Mouse (Mus musculus): Measurements from ENCODE around the gene Limch1. TPM values are rescaled to one million over a fixed set of nuclear protein-coding genes. Genes with fewer than 3 reads are reported as not detected.

Gene Limch1
- polyA plus RNA-seq, 1 experiment from 2014 or later = 28.2 TPM

DNA sequence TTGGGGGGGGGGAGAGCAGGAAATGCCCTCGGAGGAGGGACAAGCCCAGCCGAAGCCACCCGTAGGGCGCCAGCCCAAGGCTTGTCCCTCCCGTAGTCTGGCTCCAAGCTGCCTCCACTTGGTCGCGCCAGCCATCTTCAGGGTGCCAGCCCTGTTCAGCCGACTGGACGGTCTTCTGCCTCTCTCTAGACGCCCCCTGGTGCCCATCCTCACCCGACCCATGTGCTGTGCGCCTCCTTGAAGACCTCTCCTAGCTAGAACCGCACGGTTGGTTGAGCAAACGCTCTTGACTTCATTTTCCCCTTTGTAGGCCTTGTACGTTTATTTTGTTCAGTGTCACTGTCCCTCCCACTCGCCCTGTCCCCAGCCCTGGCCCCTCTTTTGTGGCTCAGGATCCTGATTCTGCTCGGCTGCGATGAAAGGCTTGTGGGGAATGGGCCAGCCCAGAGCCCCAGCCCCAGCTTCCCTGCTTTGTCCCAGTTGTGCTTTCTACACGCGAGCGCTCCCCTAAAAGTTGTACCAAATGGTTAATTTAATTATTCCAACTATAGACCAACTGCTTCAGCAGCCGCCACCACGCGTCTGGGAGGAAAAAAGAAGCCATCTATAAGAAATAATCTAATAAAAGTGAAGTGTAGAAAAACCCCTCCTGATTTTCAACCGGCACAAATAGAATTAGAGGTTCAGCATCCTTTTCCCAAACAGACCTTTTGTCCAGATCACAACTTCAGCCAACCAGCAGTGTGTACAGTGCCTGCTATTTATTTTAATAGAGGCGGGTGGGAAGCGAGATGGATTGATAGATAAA is 356.4 kb downstream of the Limch1 start:
- Histone ChIP-seq H3K9me3 (ENCODE audit: control insufficient read depth, low read length) (no peaks in the 10 kb centered on the region), H3K27ac (replicated peaks in 1 of 2; ENCODE audit: control insufficient read depth in 1 of 2, insufficient read depth in 1 of 2, low read depth in 2 of 2, low read length in 2 of 2) (no peak overlapping the region), H3K4me2 (ENCODE audit: low read length) (no peak overlapping the region), H3K9ac (ENCODE audit: low read length) (no peak overlapping the region), H3K27me3 (ENCODE audit: control insufficient read depth, insufficient read depth, low read length) (peaks cover 93% of the 10 kb centered on the region), H3K4me3 (ENCODE audit: control insufficient read depth in 1 of 2, insufficient read depth in 1 of 2, low read depth in 1 of 2, low read length in 2 of 2) (no peak overlapping the region), H3K36me3 (ENCODE audit: control insufficient read depth, insufficient read depth, low read length) (no peaks in the 10 kb centered on the region), H3K4me1 (ENCODE audit: control insufficient read depth in 2 of 2, insufficient read depth in 2 of 2, low read length in 2 of 2) (no peaks in the 10 kb centered on the region)
- no peak for ATAC-seq (ENCODE audit: insufficient number of reproducible peaks, insufficient read depth, low FRiP score, low read depth)
- WGBS = 3% methylated on average over 28 of the region's 28 CpGs

DNA sequence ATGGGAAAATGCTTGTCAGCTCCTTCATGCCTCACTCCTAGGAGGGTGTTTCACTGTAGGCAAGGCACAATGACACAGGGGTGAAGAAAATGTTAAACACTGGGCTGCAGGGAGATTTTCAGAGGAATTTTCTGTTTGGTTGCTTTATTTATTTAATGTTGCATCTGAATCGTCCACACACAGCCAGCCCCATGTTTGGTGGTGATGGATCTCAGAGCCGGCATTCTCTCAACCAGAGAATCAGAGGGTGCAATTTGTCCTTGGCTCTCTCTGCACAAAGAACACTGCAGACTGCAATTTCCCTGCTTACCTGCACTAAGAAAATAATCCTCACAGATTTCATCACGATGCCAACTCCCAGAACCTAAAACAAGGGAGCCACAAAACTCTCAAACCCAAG is 357.4 kb downstream of the Limch1 start:
- Histone ChIP-seq H3K27ac (replicated peaks in 1 of 2; ENCODE audit: control insufficient read depth in 1 of 2, insufficient read depth in 1 of 2, low read depth in 2 of 2, low read length in 2 of 2) (no peak overlapping the region), H3K36me3 (ENCODE audit: control insufficient read depth, insufficient read depth, low read length) (no peaks in the 10 kb centered on the region), H3K4me2 (ENCODE audit: low read length) (no peak overlapping the region), H3K4me3 (ENCODE audit: control insufficient read depth in 1 of 2, insufficient read depth in 1 of 2, low read depth in 1 of 2, low read length in 2 of 2) (no peak overlapping the region), H3K9me3 (ENCODE audit: control insufficient read depth, low read length) (no peaks in the 10 kb centered on the region), H3K9ac (ENCODE audit: low read length) (no peak overlapping the region), H3K4me1 (ENCODE audit: control insufficient read depth in 2 of 2, insufficient read depth in 2 of 2, low read length in 2 of 2) (no peaks in the 10 kb centered on the region), H3K27me3 (ENCODE audit: control insufficient read depth, insufficient read depth, low read length) (peaks cover 86% of the 10 kb centered on the region)
- no peak for ATAC-seq (ENCODE audit: insufficient number of reproducible peaks, insufficient read depth, low FRiP score, low read depth)
- WGBS = 12% methylated on average over 3 of the region's 3 CpGs

DNA sequence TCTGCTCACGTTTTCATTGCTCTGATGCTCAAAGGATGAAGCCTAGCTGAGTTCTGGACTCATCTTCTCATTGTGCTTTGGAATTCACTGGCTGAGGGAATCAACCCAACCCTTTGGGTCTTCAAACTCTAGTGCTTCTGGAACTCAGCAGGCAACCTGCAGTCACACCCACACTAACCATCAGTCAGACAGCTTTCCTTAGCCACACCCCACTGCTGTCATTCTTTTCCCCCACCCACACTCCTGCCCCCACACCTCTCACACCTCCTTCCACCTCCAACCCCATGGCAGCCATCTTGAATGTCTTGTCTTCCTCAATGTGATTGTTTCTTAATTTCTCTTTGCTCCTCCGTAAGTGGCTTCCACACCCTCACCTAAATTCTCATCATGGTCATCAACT is 360.6 kb downstream of the Limch1 start:
- no peaks in the 10 kb centered on the region for H3K36me3 ChIP-seq (ENCODE audit: control insufficient read depth, insufficient read depth, low read length)
- H3K27ac ChIP-seq (replicated peaks in 1 of 2; ENCODE audit: control insufficient read depth in 1 of 2, insufficient read depth in 1 of 2, low read depth in 2 of 2, low read length in 2 of 2) = no peak overlapping the region
- H3K4me1 ChIP-seq (ENCODE audit: control insufficient read depth in 2 of 2, insufficient read depth in 2 of 2, low read length in 2 of 2) = no peaks in the 10 kb centered on the region
- no peaks in the 10 kb centered on the region for H3K9me3 ChIP-seq (ENCODE audit: control insufficient read depth, low read length)
- ATAC-seq (ENCODE audit: insufficient number of reproducible peaks, insufficient read depth, low FRiP score, low read depth) = no peak
- H3K4me2 ChIP-seq (ENCODE audit: low read length) = no peak overlapping the region
- 77% methylated on average over 2 of the region's 2 CpGs for WGBS
- H3K4me3 ChIP-seq (ENCODE audit: control insufficient read depth in 1 of 2, insufficient read depth in 1 of 2, low read depth in 1 of 2, low read length in 2 of 2) = no peak overlapping the region
- H3K27me3 ChIP-seq (ENCODE audit: control insufficient read depth, insufficient read depth, low read length) = peaks cover 70% of the 10 kb centered on the region
- H3K9ac ChIP-seq (ENCODE audit: low read length) = no peak overlapping the region

Small RNAs within 50 kb of the gene (microRNA-seq; reads per million reads assigned to microRNA genes)
- gene Gm23841 = not detected

Other genes starting within 250 kb of the Limch1 start
- 30.9 and 32.9 TPM in 2 replicates for gene Apbb2, start 127.0 kb upstream of the Limch1 start, polyA plus RNA-seq (2014; fragmentation: Nextera tagmentation; extraction: Ambion mirVana)
- gene Uchl1, start 69.7 kb upstream of the Limch1 start, polyA plus RNA-seq (2014; fragmentation: Nextera tagmentation; extraction: Ambion mirVana) = 113 and 147 TPM in 2 replicates

Data from heart, embryonic 14.5 days (tissue).